Mouse (Mus musculus): ENCODE data around the gene Egfem1.

The Egfem1 gene

DNA sequence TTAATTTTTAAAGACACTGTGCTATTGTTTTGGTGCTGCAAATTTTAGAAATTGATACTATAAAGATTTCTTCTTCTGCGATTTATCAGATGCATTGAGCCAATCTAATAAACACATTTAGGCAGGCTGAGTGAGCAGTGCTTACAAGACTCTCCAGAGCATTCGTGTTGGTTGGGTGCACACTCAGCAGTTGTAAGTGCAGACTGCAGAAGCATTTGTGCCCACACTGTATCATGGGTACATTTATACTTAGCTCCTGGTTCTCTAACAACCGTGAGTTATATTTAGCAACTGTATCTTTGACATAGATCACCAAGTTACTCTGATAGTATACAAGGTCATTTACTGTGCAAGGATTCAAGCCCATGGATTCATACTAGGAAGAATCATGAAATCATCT is 264.0 kb downstream of the Egfem1 start:
- no peak for DNase-seq (ENCODE audit: low spot score)

DNA sequence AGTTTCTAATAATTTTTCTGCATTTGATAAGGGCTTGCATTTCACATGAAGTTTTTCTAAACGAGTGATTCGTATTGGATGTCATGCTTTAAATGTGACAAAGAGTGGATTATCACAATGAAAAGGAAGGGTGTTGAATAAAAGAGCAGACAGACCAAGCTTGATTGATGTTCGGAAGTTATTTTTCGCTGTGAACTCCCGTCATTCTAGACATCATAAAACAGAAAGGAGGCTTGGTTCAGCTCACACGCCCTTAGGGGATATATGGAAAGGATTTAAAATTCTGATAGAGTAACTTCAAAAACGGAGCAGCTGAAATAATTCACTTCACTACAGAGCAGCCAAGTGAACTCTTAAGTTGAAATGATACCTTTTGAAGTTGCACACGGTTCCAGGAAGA is 285.1 kb downstream of the Egfem1 start:
- no peak for DNase-seq (ENCODE audit: low spot score)

DNA sequence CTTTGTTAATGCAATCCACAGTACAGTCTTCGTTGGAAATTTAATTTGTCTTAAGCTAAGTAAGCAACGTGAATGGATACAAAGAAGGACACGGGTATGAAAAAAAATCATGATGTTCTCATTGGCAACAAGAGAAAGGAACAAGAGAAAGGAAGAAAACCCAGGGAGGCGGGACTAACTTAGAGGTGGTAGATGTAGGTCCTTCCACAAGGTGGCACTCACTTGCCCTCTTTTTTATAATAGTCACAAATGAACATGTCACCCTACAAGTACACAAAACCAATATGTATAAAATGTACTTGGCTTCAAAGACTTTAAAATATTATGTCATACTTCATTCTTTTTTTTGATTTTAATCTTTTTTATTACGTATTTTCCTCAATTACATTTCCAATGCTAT is 288.7 kb downstream of the Egfem1 start:
- DNase-seq (ENCODE audit: low spot score) = no peak

DNA sequence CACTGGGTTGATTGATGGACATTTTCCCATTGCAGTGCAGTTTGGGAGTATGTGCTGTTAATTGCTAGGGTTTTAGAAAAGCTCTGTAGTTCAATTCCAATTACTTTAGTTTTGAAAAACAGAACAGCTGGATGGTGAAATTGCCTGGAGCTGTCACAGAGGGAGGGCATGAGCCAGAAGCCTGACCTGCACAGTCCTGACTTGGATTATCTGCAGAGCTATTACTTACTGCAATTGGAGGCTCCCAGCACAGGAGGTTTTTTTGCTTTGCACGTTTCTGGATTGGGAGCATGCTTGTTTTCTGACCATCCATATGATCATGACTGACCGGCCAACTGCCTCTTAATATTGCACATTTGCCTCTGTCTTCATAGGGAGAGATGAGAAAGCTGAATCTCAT is 299.4 kb downstream of the Egfem1 start:
- DNase-seq (ENCODE audit: low spot score) = no peak

DNA sequence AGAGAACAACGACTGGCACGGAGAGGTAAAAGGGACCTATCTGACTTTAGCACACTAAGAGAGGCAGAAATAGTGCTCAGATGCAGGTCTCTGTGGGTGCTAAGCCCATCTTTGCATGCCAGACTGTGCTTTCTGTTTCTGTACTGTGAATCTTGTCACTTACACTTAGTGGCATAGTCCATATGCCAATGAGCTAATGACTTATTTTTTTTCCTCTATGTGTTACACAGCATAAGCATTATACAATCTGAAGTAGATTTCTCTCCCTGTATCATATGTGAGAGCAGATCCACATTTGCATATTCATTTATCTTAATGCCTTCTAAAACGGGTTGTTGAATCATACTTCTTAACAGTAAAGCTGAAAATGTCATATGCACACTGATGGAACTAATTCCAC is 317.2 kb downstream of the Egfem1 start:
- DNase-seq (ENCODE audit: low spot score) = no peak

DNA sequence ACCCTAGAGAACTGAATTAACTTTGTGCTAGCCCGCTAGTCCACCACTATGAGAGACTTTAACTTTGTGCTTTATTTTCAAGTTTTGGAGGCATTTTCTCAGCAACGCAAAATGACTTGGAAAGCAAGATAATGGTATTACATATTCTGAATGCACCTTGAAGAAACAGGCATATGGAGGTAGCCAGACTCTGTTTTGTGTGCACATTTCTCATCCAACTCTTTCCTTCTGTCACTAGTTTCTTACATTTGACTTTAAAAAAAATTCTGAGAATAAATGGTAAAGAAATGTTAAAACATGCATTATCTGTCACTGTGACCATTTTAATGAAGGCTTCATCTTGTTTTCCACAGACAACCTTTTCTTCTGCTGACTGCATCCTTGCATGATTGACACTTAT is 339.8 kb downstream of the Egfem1 start:
- no peak for DNase-seq (ENCODE audit: low spot score)

DNA sequence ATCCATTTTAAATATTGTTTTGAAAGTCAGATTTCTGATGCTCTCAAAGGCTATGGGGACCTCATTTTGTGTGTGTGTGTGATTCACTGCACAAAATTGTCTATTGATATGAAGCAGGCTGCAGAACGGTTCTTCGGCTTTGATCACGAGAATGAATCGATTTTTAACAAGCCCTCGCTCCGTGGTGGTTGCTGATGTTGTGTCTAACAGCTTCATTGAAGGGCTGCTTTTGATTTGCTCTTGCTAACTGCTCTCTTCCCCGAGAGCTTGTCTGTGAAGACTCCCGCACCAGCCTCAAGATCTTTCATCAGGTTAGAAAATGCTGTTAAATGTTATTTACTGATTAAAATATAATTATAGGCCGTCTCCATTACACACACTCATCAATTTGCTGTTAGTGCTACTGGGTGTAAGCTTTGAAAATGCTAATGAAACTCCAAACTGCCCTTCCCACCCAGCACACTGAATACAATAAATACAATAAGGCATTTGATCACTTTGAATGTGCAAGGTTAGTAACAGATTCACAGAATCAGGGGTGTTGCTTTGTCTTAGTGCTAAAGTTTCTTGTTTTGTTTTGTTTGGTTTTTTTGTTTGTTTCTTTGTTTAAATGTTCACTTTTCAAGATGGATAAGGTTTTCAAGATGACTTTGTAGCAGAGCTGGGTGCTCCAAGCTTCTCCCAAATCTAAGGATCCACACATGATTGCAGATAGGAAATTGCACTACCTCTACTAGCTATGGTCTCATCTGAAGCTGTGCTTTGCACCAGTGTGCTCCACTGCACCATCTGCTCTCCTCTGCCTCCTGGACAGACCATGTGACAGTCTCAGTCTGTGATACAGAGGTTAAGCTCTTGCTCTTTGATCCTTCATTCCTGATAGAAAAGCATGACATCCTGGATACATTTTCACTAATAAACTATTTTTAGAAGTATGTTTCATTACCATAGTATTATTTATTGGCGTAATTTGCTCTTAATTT is 350.6 kb downstream of the Egfem1 start:
- DNase-seq (ENCODE audit: low spot score) = no peak

DNA sequence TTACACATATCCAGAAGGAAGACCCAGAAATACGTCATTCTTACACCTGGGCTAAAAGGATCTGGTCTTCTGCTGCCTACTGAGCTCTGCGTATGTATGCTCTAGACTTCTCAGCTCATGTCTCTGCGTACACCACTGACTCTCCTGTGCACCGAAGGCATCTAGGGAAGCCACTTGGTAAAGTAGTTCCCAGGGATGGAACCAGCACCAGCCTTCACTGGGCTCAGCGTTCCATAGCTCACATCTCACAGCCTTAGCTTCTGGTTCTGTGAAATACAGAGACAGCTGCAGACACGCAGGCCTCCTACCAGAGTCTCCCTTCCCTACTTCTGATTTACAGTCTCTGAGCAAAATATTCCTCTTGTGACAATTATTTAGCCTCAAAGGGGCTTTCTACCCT is 361.2 kb downstream of the Egfem1 start:
- DNase-seq (ENCODE audit: low spot score) = no peak

DNA sequence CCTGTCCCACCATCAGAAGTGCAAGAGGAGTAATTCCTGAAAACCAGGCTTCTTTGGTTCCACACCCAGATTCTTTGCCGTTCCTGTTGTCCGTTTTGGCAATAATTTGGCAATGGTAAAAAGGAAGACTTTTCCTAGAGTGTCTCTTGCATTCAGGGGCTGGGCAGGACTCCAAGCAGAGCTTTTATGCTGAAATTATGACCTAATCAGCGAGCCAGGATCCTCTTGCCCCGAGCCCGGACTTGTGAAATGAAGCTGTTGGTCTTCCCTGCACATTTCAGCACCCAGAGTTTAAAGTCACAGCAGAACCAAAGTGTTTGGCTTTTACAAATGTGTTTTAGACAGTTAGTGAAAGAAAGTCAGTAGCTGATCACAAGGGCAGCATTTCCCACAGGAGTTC is 362.8 kb downstream of the Egfem1 start:
- peak; percentile 3 for DNase-seq (ENCODE audit: low spot score)

DNA sequence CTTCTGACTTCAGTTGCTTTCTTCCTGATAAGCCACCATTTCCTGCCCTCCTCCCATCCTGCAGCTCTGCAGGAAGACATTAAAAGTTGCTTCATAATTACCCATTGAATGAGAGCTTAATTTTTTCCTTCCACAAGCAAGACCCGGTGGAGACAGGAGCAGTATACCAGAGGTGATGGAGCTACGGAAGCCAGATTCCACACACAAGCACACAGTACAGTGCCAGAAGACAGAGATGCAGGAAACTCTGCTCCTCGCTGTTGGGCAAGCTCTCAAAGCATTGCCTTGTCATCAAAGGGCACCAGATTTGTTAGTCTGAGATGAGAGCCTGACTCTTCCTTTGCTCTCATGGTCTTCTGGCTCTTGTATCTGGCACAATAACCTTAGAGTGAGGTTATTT is 364.3 kb downstream of the Egfem1 start:
- DNase-seq (ENCODE audit: low spot score) = no peak

DNA sequence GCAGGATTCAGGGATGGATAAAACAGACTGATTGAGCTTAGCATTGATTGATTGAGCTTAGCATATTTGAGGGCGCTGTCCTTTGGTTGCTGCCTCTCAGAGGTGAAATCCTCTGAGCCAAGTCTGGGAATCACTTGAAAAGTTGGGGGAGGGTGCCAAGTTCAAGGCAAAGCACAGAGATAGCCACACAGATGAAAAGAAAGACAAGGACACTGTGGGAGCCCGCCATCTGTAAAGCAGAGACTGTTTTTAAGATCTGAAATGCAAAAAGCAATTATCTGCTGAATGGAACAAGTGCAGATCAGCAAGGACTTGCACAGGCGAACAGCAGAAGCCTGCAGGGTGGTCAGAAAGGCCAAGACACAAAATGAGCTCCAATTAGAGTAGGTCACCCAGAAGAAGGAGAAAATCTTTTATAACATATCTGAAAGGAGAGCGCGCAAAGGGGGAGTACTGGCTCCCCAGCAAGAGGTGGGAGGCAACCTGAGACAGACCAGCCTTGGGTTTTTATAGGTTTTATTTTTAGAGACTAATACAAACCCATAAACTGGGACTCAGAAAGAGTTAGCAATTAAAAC is 367.1 kb downstream of the Egfem1 start:
- DNase-seq (ENCODE audit: low spot score) = no peak

DNA sequence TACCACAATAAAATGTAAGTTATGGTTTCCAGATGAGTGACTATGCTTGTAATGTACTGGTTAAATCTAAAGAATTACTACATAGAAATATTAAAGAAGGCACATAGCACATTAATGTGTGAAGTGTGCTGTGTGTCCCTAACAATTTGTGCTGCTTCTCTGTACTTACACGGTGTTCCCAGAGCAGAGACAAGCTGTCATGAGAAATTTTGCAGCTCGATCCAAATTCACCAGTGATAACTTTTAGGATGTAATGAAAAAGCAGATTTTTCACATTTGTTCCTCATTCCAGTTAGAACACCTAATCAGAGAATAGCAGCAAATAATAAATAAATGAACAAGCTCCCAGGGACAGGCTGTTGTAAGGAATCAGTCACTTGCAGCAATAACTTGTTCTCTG is 416.4 kb downstream of the Egfem1 start:
- DNase-seq (ENCODE audit: low spot score) = no peak

DNA sequence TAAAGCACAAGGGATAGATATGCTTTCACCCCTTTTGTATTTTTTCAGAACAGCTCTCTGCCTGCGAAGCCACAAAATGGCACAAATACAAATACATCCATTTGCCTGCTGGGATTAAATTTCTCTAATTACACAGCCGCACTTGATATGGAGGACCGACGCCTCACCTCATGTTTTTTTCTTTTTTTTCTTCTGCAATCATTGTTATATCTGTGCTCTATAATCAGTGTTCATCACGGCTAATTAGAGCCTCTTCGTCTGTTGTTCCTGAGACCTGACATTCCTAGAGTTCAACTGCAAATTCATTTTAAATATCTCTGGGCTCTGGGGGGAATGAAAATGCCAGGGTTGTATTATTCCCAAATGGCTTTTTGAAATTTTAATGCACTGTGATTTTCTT is 417.4 kb downstream of the Egfem1 start:
- no peak for DNase-seq (ENCODE audit: low spot score)

DNA sequence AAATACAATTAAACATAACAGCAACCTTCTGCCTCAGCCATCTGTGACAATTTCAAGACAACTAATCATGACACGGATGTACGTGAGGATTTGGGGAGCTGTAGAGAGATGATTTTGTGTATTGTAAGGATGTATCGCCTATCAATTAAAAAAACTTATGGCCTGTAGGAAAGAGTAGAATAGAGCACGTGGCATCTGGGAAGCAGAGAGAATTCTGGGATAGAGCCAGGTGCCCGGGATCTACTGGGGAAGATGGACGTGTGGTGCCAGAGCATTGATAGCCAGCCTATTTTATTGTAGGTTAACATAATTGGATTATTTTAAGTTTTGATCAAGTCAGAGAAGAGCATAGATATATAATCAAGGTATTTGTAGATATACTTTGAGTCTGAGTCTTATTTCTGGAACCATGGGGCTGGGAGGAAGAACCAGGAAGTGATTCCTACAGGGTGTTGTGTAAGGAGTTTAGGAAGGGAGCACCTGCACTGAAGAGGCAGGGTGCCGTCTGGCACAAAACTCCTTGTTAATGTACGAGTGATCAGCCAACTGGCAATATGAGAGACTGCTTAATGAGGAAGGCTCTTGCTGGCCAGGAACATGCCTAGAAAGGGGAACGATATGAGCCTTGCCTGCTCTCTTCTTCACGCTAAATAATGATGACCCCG is 443.6 kb downstream of the Egfem1 start:
- no peak for DNase-seq (ENCODE audit: low spot score)

DNA sequence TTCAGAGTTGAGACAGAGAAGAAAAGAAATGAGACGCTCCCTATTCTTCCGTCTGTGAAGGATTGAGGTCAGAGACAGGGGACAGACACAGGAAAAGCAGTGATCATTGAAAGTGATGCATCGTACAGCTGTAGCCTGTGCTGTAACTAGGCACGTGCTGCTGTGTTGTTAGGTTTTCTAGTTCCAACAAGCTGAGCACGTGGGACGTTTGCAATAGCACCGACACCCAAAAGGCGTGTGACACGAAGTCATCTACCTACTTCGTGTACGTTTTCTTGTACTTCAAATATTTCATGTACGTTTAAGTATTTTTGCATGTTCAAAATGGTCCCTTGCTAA is 444.1 kb downstream of the Egfem1 start:
- DNase-seq (ENCODE audit: low spot score) = no peak

DNA sequence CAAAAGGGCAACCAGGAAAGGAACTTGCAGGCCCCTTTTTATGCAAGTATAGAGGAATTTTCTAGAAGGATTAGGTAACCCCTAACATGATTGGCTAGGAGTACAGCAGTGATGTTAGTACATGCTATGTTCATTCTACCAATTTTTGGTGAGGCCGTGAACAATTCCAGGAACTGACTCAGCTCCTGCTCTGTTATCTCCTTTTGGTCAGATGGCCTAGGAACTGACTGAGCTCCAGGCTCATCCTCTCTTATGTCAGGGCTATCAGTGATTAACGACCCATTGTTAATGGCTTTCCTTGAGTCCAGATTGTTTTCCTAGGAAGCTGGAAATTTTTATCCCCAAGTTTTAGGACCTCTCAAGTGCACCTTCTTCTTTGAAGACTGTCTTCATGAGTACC is 457.4 kb downstream of the Egfem1 start:
- DNase-seq (ENCODE audit: low spot score) = no peak

DNA sequence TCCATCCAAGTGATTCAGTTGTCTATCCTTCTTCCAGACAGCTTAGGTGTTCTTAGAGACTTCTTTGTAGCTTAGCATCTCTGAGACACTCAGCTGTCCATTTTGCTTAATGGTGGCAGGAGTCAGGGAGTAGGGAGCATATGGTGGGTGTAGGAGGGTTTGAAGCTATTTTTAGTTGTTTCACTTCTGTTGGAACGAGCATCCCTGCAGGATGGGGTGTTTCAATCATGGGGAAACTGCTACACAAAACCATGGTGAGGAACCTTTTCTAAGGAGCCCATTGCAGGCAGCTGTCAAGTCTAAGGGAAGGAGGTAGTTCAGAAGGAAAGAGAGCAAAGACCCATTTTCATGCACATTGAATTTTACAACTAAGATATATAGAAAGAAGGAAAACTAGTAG is 458.1 kb downstream of the Egfem1 start:
- DNase-seq (ENCODE audit: low spot score) = no peak

DNA sequence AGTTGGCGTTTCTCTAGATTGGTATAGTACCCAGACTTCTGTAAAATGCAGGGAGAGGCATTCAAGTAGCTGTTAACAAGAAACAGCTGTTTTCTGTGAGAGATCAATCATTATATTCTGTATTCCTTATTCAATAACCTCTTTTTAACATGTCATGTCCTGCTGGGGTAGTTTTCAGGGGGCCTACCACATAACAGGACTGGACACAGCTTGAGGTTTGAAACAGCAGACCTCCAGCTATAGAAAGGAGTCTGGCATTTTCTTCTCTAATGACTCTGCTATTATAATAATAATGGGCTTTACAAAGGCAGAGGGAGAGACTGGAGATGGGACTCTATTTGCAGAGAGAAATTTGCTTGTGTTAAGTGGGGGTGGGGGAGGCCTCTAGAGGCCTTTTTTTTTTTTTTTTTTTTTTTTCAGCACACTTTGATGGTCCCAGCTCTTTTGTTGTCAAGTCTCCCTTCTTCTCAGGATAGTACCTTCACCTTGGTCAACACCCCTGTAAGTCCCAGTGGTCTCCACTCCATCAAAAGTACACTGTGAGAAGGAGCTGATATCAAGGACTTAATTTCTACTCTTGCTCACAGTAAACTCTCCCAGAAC is 459.8 kb downstream of the Egfem1 start:
- DNase-seq (ENCODE audit: low spot score) = no peak

DNA sequence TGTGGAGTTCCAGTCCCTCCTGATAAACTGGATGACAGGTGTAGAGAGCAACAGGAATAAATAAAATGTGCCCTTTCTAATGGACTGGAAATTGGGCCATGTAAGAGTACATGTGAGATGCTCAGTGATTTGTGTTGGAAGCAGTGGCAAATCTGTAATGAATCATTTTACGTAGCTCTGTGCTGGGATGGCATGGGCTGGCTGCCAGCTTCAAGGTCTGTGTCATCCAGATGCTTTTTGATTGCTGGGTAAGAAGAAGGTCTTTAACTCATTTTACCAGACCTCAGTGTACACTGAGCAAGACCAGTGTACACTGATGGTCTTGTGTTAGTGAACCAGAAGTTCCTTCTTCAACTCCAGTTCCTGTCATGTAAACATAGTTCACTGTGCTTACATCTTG is 462.2 kb downstream of the Egfem1 start:
- DNase-seq (ENCODE audit: low spot score) = no peak

DNA sequence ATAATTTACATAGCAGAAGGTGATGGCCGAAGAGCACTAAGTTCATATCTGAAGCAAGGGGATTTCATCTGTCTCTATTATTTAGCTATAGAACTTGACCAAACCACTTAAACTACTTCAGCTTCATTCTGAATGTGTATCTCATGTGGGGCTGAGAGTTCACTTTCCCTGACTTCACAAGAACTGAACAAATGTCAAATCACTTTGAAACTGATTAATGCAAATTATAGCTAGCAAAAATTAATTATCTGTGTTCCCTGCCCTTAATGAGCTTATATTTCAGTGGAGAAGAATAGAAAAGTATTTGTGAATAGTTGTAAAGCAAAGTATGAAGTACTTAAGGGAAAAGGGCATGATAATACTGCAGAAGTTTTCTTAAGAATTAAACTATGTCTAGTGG is 481.3 kb downstream of the Egfem1 start:
- DNase-seq (ENCODE audit: low spot score) = no peak

DNA sequence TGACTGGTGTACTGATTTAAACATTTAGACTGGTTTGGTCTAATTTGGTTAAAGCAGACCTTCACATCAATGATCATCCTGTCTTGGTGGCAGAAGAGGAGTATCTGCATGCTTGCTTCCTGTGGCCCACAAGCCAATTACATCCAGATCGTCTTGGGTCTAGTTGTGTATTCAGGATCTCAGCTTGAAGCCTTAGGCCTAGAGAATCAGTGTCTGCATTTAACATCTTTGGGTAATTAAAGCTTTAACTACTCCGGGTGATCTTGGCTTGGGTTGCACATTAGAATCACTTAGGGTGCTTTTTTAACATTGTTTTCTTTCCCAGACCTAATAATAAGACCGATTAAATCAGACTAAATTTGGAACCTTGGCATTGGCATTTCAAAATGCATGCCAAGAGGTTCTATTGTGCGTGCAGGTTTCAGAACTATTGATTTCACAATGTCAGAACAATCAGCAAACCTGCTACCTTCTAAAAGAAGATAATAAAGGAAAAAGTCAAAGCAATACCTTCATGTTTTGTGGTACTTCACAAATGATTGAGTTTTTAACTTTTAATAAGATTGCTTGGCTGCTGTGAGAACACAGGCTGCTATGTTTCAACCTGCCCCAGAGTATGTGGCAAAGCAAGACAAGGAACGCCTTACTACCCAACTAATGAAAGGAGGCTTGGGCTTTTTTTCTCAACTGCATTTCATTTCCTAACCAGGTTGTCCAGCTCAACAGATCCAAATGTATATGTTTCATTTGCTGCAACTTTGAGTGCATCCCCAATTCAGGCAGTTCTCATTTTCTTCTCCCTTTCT is 496.4 kb downstream of the Egfem1 start:
- DNase-seq (ENCODE audit: low spot score) = no peak

DNA sequence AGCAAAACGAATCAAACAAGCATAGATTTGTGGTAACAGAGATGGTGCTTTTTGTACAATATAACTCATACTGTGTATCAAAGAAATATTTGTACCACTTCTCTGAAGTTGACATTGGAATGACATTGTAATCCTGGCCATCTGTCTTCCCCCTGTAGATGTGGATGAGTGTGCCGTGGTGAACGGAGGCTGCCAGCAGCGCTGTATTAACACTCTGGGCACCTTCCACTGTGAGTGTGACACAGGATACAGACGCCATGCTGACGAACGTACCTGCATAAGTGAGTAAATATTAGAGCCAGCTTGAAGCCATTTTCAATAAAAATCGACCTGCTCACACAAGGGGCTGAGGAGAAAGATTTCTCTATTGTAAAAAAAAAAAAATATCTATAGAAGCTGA is 500.9 kb downstream of the Egfem1 start:
- DNase-seq (ENCODE audit: low spot score) = no peak

Measured in adipocyte (in vitro differentiated cells).